Mouse (Mus musculus) bone marrow macrophage, adult 2 months (primary cell): ENCODE data around the gene Uba2.

Experiments used
- CTCF ChIP-seq: IDR thresholded peaks from 2 replicates; pipeline ENCODE4 v1.5.1; 2012; ENCODE audit warnings: low read depth, mild to moderate bottlenecking, low read length, moderate library complexity
- POLR2A ChIP-seq: IDR thresholded peaks from 2 replicates; pipeline ENCODE4 v1.6.1; 2012; ENCODE audit warnings: mild to moderate bottlenecking, low read depth, low read length, borderline replicate concordance

- TF ChIP-seq CTCF (no peak), POLR2A (no peak)
These were observed 31.4 kb upstream of the Uba2 start for GRCm38 (mm10) chr7:34200829-34201228.
